Mouse (Mus musculus) limb, embryonic 12.5 days (tissue): ENCODE data around the gene Pak2. TPM values are rescaled to one million over a fixed set of nuclear protein-coding genes. Genes with fewer than 3 reads are reported as not detected.

Experiments used
- ATAC-seq: fragments of 200-750 bp; cut with Nextera tagmentation; 2 replicates; pipeline ENCODE4 v1.8.0; 2017; ENCODE audit warnings: low read depth, moderate TSS enrichment; ENCODE audit not compliant: insufficient number of reproducible peaks, insufficient read depth, low FRiP score, low TSS enrichment
- H3K27ac ChIP-seq: fragments of 300-500 bp; sonication (generic); 2 replicates; pipeline ENCODE4 v1.5.1; 2016; ENCODE audit warnings: mild to moderate bottlenecking, moderate library complexity
- H3K27me3 ChIP-seq: fragments of 300-500 bp; sonication (generic); 2 replicates; pipeline ENCODE4 v1.6.1; 2016; ENCODE audit warnings: mild to moderate bottlenecking, moderate library complexity
- H3K36me3 ChIP-seq: fragments of 300-500 bp; sonication (generic); 2 replicates; pipeline ENCODE4 v1.6.1; 2016; ENCODE audit warnings: mild to moderate bottlenecking, moderate library complexity
- H3K4me1 ChIP-seq: fragments of 300-500 bp; sonication (generic); replicated peaks from 2 replicates; pipeline ENCODE4 v1.6.1; 2016
- H3K4me2 ChIP-seq: fragments of 300-500 bp; sonication (generic); 2 replicates; pipeline ENCODE4 v1.6.1; 2016; ENCODE audit warnings: mild to moderate bottlenecking, moderate library complexity
- H3K4me3 ChIP-seq: fragments of 300-500 bp; sonication (generic); replicated peaks from 2 replicates; pipeline ENCODE4 v1.5.1; 2016; ENCODE audit warnings: mild to moderate bottlenecking
- H3K9ac ChIP-seq: fragments of 300-500 bp; sonication (generic); replicated peaks from 2 replicates; pipeline ENCODE4 v1.6.1; 2016; ENCODE audit warnings: mild to moderate bottlenecking, moderate library complexity
- H3K9me3 ChIP-seq: fragments of 300-500 bp; sonication (generic); 2 replicates; pipeline ENCODE4 v1.6.1; 2016; ENCODE audit warnings: mild to moderate bottlenecking, moderate library complexity
- WGBS: fragments of 180-500 bp; shearing (Covaris S2); methylation state at CpG from one replicate; pipeline ENCODE4 v1.1.7; 2016; 5-methylcytosine and 5-hydroxymethylcytosine counted together
- microRNA-seq: library from miRNA; unstranded; fragments of <30 nt; microRNA quantifications from one replicate; pipeline ENCODE4, GENCODE M21; 2017
- polyA plus RNA-seq: library from polyadenylated mRNA; unstranded; fragments of >200 nt; fragmentation: Nextera tagmentation; extraction: Ambion mirVana; gene quantifications from 2 replicates; pipeline ENCODE4 v1.2.1, GENCODE M21; 2016

The Pak2 gene
- polyA plus RNA-seq, 1 experiment from 2014 or later = 37.9 TPM

DNA sequence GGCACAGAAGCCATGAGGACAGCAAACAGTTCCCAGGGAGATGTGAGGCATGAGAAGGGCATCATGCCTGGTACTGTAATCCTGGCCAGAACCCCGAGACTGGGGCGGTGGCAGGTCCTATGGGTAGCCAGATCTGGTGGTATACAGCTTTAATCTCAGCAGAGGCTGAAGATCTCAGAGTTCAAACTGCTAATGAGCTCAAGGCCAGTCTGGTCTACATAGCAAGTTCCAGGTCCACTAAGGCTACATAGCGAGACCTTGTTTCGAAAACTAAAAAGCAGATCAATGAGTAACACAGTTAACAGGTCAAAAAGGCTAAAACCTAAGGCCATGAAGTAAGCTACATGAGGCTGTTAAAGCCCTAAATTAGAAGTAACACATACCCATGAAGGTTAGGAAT is 85.9 kb downstream of the Pak2 start:
- Histone ChIP-seq H3K36me3 (peaks cover 43% of the 10 kb centered on the region), H3K4me1 (no peaks in the 10 kb centered on the region), H3K9ac (no peak overlapping the region), H3K27me3 (no peaks in the 10 kb centered on the region), H3K4me2 (no peak overlapping the region), H3K27ac (no peak overlapping the region), H3K9me3 (no peaks in the 10 kb centered on the region), H3K4me3 (no peak overlapping the region)
- 97% methylated on average over 4 of the region's 4 CpGs for WGBS
- ATAC-seq = no peak

GRCm38 (mm10) chr16:31992039-31992438 is 87.1 kb downstream of the Pak2 start:
- no peaks in the 10 kb centered on the region for H3K9me3 ChIP-seq
- no peak overlapping the region for H3K4me2 ChIP-seq
- peaks cover 52% of the 10 kb centered on the region for H3K36me3 ChIP-seq
- no peak overlapping the region for H3K27ac ChIP-seq
- ATAC-seq = no peak
- H3K4me1 ChIP-seq = no peaks in the 10 kb centered on the region
- no peak overlapping the region for H3K9ac ChIP-seq
- no peaks in the 10 kb centered on the region for H3K27me3 ChIP-seq
- 52% methylated on average over 1 of the region's 1 CpGs for WGBS
- H3K4me3 ChIP-seq = no peak overlapping the region

DNA sequence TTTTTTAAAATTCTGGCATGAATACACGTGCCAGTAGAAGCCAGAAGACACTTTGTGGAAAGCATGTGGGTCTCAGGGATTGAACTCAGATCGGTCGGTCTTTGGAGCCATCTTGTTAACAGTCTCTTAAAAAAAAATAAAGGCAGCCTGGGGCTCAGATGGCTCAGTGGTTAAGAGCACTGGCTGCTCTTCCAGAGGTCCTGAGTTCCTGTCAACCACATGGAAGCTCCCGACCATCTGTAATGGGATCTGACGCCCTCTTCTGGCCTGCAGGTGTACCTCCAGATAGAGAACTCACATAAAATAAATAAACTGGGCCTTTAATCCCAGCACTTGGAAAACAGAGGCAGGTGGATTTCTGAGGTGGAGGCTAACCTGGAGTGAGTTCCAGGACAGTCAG is 98.2 kb downstream of the Pak2 start:
- Histone ChIP-seq H3K36me3 (peaks cover 56% of the 10 kb centered on the region), H3K4me1 (no peaks in the 10 kb centered on the region), H3K9me3 (no peaks in the 10 kb centered on the region), H3K4me3 (no peak overlapping the region), H3K9ac (no peak overlapping the region), H3K4me2 (no peak overlapping the region), H3K27ac (no peak overlapping the region), H3K27me3 (no peaks in the 10 kb centered on the region)
- no peak for ATAC-seq
- WGBS = 77% methylated on average over 5 of the region's 5 CpGs

- H3K36me3 ChIP-seq = peaks cover 59% of the 10 kb centered on the region
- ATAC-seq = no peak
- no peak overlapping the region for H3K4me3 ChIP-seq
- H3K27ac ChIP-seq = no peak overlapping the region
- H3K4me1 ChIP-seq = no peaks in the 10 kb centered on the region
- H3K27me3 ChIP-seq = no peaks in the 10 kb centered on the region
- 92% methylated on average over 3 of the region's 3 CpGs for WGBS
- H3K9me3 ChIP-seq = no peaks in the 10 kb centered on the region
- H3K9ac ChIP-seq = no peak overlapping the region
- H3K4me2 ChIP-seq = no peak overlapping the region
Observed at GRCm38 (mm10) chr16:31979501-31979900, 99.6 kb downstream of the Pak2 start.

DNA sequence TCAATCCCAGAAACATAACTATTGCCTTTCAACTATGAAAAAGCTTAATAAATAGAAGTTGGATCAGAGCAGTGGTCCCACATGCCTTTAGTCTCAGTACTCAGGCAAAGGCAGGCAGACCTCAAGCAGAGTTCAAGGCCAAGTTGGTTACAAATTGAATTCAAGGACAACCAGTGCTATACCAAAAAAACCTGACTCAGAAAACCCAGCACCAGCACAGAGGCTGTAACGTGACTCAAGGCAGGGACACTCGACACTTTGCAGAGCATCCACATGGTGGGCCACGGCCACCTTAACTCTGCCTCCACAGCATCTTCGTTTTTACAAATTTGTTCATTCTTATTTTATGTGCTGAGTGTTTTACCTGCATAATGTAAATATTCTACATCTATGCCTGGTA is 103.9 kb downstream of the Pak2 start:
- Histone ChIP-seq H3K27ac (no peak overlapping the region), H3K9me3 (no peaks in the 10 kb centered on the region), H3K4me3 (no peak overlapping the region), H3K27me3 (no peaks in the 10 kb centered on the region), H3K4me1 (no peaks in the 10 kb centered on the region), H3K9ac (no peak overlapping the region), H3K36me3 (peaks cover 78% of the 10 kb centered on the region), H3K4me2 (no peak overlapping the region)
- no peak for ATAC-seq
- WGBS = 83% methylated on average over 4 of the region's 4 CpGs

Small RNAs within 50 kb of the gene (microRNA-seq; reads per million reads assigned to microRNA genes)
- not detected for gene Gm26269

Other genes starting within 250 kb of the Pak2 start
- 0.50 and 0.70 TPM in 2 replicates for gene Meltf, start 200.5 kb downstream of the Pak2 start, polyA plus RNA-seq
- 0.91 and 1.2 TPM in 2 replicates for gene Pigz, start 145.5 kb downstream of the Pak2 start, polyA plus RNA-seq
- 77.5 and 83.7 TPM in 2 replicates for gene 0610012G03Rik, start 130.8 kb downstream of the Pak2 start, polyA plus RNA-seq
- gene Ncbp2, start 130.8 kb downstream of the Pak2 start, polyA plus RNA-seq = 148 and 149 TPM in 2 replicates
- 24.8 and 24.9 TPM in 2 replicates for gene Senp5, start 76.1 kb downstream of the Pak2 start, polyA plus RNA-seq
- 120 and 124 TPM in 2 replicates for gene Pigx, start 20.4 kb upstream of the Pak2 start, polyA plus RNA-seq
- gene Cep19, start 20.5 kb upstream of the Pak2 start, polyA plus RNA-seq = 34.1 and 35.9 TPM in 2 replicates
- 9.4 and 9.9 TPM in 2 replicates for gene Nrros, start 86.3 kb upstream of the Pak2 start, polyA plus RNA-seq
- not detected in 2 replicates for gene Bex6, start 100.5 kb upstream of the Pak2 start, polyA plus RNA-seq
- 20.1 and 23.9 TPM in 2 replicates for gene Fbxo45, start 167.8 kb upstream of the Pak2 start, polyA plus RNA-seq
- 18.4 and 19.0 TPM in 2 replicates for gene Wdr53, start 167.9 kb upstream of the Pak2 start, polyA plus RNA-seq
- gene Smco1, start 192.1 kb upstream of the Pak2 start, polyA plus RNA-seq = not detected in 2 replicates
- 35.7 and 39.7 TPM in 2 replicates for gene Rnf168, start 198.1 kb upstream of the Pak2 start, polyA plus RNA-seq